Mouse (Mus musculus) ovary, postnatal 10 days (tissue): ENCODE measurements around the gene Armc9.

Experiments used
- DNase-seq: peaks from one replicate; pipeline ENCODE4 v3.0.0; 2022; ENCODE audit warnings: low spot score

Gene Armc9

GRCm38 (mm10) chr1:86312269-86312668, 157.7 kb downstream of the Armc9 start:
- DNase-seq, result no peak

- DNase-seq, result no peak
These were observed 158.7 kb downstream of the Armc9 start for GRCm38 (mm10) chr1:86313096-86313771.

DNA sequence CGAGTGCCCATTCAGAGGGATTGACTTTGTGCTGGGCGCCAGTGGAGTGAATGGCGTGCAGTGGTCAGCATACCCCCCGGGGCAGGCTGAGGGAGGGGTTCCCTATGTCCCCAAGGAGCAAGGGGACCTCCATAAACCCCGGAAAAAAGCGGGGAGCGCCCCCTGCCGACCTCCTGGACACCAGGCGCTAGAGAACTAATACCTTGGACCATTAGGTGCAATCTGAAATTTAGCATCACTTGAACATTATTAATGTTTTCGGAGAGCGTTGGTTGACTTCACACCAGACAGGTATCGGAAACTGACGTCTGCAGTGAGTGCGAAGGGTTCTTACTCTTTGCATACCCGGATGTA, 159.2 kb downstream of the Armc9 start:
- no peak for DNase-seq

DNA sequence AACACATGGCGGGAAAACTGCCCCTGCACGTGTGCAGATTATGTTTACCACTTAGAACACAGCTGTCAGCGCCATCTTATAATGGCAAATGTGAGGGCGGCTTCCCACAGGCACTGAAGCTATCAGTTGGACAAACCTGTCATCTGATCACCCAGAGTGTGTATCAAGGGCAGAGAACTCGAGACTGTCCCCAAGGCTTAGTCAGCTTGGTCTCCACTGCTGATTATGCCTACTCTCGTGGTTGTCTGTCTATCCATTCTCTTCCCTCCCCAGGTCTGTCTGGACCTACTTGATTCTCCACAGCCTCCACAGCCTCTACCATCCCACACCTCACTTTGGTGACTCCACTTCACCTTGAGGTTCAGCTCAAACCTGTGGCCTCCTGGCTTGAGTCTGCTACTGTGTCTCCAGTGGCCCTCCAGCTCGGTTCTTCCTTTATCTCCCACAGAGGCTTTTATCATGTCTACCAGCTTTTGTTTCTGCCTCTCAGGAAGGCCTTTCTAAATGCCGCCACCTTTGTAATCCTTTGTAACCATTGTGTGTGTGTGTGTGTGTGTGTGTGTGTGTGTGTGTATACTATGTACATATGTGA, 166.3 kb downstream of the Armc9 start:
- no peak for DNase-seq
